Mouse (Mus musculus) hematopoietic stem cell, adult 5-6 weeks (primary cell): Measurements from ENCODE around the gene Pmel. TPM values are rescaled to one million over a fixed set of nuclear protein-coding genes. Genes with fewer than 3 reads are reported as not detected.
A peak's percentile ranks its signal among the peaks of the same experiment; 100 is the strongest.

Experiments used
- ATAC-seq, 2 experiments: fragments of 125-278 bp in 1 of 2; replicated peaks in 1 of 2; 2 replicates each; pipeline ENCODE4 v1.8.0; 2016 to 2017; ENCODE audit warnings: inconsistent platforms in 2 of 2, mild to moderate bottlenecking in 2 of 2, moderate number of reproducible peaks in 2 of 2, low read depth in 1 of 2, moderate TSS enrichment in 1 of 2; ENCODE audit not compliant: low FRiP score in 2 of 2, poor library complexity in 2 of 2, severe bottlenecking in 2 of 2, insufficient read depth in 1 of 2, low TSS enrichment in 1 of 2
- total RNA-seq: library from RNA; stranded (forward); fragments of 172-1452, 232-1000 nt; gene quantifications from 2 replicates; pipeline ENCODE4 v1.2.3, GENCODE M21; 2017

The Pmel gene
- total RNA-seq: 1.2 and 1.8 TPM in 2 replicates

DNA sequence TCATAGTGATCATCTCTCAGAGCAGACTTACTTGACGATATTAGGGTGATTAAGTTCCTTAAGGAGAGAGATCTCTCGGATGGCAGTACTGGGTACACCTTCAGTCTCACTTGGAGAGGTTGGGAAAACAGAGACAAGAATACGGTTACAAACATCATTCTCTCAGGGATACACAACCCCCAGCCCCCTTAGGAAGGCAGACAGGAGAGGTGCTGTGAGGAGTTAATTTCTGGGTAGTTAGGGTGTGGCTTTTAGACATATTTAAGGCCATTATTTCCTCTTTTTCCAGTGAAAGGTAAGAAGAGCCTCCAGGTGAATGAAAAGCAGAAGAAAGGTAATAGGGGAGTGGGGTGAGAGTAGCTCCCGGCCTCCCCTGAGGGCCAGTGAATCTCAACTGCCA, at the start of gene Pmel:
Pmel (plus strand) TSS at position 301 of the 400 bp plus-strand sequence.
- no peak for ATAC-seq

DNA sequence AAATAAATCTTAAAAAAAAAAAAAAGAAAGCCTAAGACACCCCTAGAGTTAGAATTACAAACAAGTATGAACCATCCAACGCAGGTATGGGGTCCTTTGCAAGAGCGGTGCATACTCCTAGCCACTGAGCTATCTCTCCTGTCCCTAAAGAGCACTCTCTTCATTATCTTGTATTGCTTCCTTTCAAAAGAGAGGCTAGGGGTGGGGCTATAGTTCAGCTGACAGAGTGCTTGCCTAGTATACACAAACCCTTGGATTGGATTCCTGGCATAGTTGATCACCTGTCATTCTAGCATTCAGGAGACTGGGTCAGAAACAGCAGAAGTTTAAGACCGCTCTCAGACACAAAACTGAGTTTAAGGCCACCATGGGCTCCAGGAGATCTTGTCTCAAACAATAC, 48.7 kb upstream of the Pmel start:
- ATAC-seq: no peak

DNA sequence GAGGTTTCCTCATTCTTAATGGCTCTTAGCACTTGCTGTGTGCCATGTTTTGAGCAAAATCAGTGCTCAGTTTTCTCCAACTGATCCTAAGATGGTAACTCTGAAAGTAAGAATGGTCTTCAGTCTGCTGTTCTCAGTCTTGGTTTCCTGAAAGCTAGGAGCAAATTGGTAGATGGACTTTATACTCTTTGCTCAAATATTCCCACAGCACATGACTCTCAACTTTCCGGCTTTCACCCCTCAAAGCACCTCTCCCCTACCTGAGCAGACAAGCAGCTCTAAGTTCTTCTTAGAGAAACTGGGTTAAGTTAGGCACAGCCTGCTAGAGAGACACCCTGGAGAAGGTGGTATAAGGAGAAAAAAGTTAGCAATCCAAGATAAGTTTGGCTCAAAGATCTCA, 47.3 kb upstream of the Pmel start:
- ATAC-seq: no peak

DNA sequence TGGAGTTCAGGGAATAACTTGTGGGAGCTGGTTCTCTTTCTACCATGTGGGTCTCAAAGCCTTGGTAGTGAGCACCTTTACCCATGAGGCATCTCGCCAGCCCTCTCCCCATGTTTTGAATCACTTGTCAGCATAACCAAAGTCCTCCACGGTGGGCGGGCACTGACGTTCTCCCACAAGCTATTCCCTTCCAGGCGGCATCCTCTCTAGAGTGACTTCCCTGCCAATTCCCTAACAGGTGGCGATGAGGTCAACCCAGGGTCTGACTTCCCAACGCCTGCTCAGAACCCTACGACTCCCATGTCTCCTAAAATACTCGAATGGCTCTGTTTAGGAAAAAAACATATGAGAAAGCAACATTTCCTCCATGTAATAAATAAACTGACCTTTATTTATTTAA, 46.2 kb upstream of the Pmel start:
- no peak for ATAC-seq

DNA sequence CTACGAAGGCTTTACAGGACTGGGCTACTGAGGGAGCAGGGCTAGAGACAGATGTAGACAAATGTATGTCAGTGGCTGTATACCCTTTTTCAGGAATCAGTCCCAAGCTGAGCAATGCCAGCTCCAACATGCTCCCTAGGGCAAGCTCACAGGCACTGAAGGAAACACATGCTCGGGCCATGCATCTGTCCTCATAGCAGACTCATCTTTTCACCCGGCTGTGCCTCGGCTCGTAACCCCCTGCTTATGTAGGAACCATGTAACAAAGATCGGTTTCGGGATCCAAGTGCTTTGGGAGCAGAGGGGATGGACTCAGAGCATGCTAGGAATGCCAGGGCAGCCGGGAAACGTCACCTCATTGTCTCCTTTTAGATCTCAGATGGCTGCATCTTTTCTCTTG, 44.5 kb upstream of the Pmel start:
- no peak for ATAC-seq

DNA sequence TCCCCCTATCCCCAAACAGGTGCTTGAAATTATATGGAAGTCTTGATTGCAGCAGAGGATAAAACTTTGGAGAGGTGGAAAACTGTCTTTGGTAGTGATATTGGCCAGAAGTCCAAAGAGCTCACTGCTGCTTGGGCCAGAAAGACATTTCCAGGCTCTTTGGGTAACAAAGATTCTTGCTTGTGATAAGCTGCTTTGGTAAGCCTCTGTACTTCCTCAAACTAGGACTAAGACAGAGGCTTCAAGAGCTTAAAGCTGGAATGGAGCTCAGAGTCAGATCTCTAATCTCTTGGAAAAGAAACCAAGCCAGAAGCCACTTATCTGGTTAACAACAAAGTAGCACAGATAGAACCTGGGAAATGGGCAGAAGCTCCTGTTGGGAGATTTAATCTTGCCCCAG, 41.5 kb upstream of the Pmel start:
- 0 out of 4 replicates have a peak, but pooled peaks of 1 of the 2 experiments have one; percentile 29 for ATAC-seq

GRCm38 (mm10) chr10:128663441-128664220, 40.4 kb upstream of the Pmel start:
- no peak for ATAC-seq

GRCm38 (mm10) chr10:128664808-128665207, 39.2 kb upstream of the Pmel start:
- no peak; a peak in 1 of 4 replicates for ATAC-seq

- no peak for ATAC-seq
Measured at GRCm38 (mm10) chr10:128665307-128665706, 38.7 kb upstream of the Pmel start.

GRCm38 (mm10) chr10:128665806-128666205, 38.2 kb upstream of the Pmel start:
- ATAC-seq: no peak

DNA sequence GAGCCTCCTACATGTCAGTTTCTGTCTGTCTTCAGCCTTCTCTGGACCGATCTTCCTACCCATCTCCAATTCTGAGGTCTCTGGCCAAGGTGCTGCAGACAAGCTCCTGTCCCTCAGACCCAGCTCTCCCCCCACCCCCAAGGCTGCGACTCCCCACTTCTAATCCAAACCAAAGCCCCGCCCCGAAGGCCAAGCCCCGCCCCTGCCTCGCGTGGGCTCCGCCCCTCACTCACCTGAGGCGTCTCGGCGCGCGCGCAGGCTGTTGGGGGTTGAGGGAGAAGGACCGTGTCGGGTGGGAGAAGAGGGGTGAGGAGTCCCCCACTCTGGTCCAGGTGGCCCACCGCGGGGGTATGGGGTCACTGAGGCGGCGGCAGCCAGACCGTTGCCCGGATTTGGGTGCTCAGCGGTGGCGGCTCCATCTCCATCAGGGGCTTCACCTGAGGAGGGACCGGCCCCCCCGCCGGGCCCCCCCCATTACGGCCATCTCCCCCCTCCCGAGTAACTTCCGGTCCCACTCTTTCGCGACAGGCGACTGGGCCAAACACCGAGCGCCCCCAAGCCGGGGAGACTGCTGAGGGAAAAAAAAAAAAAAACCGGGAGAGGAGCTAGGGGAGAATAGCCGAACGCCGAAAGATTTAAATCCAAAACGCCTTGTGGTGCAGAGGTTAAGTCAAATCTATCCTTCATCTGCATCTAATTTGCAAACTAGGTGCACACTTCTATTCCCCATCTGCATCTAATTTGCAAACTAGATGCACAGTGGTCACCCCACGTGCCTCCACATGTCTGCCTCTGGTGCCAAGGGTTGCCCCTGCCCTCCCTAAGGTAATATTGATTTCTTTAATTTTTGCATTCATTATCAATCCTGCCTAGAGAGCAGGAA, 35.0 kb upstream of the Pmel start:
- ATAC-seq: no peak

- ATAC-seq: no peak
Measured at GRCm38 (mm10) chr10:128671148-128671547, 32.8 kb upstream of the Pmel start.

GRCm38 (mm10) chr10:128673763-128674468, 30.1 kb upstream of the Pmel start, which contains the start of gene Suox:
Gene Suox (minus strand): TSS chr10:128674073.
- peak; percentile 80 to 87 for ATAC-seq

GRCm38 (mm10) chr10:128674469-128675008, 29.5 kb upstream of the Pmel start:
- peak; percentile 46 to 55; a peak in 2 of 4 replicates for ATAC-seq

- ATAC-seq: peak; percentile 5 to 32
Measured at GRCm38 (mm10) chr10:128695411-128695991, 8.5 kb upstream of the Pmel start.

DNA sequence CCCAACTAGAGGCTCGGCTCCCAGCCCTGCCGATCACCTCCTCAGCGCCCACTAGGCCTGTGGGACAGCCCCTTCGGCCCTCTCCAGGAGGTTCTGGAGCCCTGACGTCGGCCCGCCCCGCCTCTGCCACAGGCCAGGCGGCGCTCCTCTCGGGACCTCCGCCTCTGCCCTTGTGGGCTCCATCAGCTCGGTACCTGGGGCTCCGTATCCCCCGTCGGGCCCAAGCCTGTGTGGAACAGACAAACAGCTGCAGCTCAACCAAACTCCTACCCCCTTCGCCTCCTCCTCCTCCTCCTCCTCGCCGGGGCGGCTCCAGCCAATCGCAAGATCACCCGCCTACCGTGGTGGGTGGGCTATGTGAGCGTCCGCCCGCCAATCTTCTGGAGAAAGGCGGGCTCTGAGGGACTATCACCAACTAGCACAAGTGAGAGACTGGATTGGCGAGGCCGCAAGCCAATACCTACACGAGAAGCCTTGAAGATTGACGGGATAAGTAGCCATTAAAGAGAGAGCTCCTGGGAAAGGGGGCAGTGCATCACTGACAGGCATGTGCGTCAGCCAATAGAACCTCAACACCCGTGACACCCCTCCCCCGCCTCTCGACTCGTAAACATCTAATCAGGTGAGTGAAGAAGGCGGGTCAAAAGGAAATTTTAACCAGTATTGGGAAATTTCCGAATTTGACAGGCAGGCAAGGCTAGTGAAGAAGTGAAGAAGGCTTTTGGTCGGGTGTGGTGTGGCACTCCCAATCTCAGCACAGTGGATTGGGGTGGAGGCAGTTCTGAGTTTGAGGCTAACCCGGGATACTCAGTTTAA, 7.8 kb upstream of the Pmel start, which contains the start of gene Rab5b:
Rab5b (minus strand) TSS at position 273 of the 816 bp plus-strand sequence.
- ATAC-seq: peak; percentile 94 to 97
